Mouse (Mus musculus) embryo, embryonic 10 days (tissue): ENCODE results near the gene Capza2.

ENCODE experiments used
- DNase-seq: peaks from one replicate; pipeline ENCODE4 v3.0.0-alpha.2; 2015; ENCODE audit warnings: low spot score

The Capza2 gene

DNA sequence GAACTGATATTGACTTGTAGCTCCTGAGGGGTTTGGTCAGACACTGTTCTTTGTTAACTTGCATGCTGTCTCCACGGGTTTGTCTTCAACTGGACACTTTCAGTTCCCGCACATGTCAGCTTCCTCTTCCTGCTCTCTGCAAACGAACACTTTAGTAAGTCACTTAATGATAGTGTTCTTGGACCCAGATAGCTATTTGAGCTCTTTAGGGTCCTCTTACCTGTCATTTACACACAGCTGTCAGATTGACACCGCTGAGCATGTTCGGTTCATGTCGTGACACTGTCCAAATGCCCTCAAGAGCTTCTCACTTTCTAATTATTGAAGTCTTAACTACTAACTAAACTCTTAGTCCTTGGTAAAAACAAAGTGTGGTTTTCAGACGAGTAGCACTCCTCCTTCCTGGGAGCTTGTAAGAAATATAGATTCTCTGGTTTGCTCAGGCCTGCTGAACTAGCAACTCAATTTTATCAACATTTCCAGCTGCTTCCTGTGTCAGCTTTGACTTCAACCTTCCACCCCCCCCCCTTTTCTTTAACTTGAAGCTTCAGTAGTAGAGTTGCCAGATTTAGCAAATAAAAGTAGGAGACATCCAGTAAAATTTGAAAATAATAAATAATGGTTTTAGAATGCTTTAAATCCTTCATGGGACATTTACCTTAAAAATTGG is at the start of gene Capza2:
Gene Capza2 (plus strand): TSS at position 620 of the 670 bp plus-strand sequence.
- no peak for DNase-seq

DNA sequence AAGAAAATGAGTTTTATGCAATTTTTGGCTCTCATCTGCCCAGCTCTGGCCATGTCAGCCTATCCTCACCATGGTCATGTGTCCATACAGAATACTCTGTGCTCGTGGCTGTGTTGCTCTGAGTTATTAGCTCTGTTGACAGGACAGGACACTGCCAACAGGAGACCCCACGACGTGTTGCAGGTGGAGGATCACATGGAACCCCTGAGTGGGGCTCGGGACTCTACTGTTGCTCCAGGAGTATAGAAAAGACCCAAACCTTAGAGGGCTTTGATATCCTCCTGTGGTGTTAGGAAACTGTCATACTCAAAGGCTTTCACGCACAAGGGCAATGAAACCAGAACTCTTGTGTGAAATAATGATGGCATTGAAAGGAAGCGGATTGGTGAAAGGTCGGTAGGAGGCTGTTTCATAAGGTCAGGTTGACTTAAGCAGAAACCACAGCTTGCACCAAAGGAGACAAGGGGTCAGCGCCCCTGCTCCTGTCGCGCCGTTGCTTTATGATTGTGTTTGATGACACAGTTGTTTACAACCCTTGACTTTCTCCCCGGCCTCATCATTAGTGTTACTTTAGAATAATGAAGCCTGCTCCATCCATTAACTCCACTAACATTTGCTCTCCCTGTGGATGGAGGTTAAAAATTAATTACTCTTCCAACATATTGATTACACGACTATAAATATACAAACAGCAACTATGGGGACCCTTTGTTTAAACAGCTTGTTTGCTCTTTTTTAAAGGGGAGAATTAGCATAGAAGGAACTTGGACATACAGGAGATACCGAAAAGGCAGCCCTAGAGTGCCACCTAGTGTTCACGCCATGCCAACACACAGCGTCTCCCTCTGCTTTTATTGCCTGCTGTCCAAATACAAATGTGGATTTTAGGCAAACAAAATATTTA is 46.7 kb upstream of the Capza2 start:
- DNase-seq = peak; percentile 84

DNA sequence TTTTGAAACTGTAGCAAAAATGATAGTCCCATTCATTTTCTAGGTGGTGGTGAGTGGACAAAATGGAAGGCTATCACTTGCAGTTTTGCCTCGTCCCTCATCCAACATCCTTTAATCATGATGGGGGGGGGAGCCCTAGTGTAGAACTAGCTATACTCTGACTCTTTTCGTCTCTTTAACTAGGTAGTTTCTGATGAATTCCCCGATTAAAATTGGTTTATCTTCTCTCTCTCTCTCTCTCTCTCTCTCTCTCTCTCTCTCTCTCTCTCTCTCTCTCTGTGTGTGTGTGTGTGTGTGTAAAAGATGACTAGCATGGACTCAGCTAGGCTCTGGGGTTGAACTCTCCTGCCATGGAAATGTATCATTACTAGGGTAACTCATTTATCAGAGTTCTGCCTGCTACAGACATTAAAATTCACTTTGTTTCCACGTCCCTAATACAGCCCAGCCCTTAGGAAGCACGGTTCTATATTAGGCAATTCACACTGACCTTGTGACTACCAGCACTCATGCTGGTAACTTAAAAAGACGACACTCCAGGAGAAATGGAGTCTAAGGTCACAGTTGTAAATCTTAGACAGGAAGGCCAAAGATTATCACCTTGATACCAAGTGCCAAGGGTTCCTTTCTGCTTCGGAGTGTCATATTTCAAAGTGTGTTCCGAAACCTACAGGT is 45.9 kb upstream of the Capza2 start:
- no peak for DNase-seq

DNA sequence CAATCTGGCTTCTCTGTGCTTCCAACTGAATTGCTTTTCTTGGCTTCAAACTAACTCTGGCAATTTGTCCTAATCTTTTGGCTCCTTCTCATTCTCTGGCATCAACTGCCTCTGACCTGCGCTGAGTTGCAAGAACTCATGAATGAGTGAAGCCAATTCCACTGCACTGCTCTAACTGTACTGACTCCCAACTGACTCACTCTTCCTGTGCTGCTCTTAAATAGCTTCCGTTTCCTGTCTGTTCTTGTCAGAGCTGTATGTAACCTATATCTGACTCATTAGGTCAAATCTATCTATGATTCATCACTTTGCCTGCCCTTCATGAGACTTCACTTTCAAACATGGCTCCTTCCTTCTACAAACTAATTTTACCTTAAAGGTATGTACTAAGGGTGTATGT is 42.1 kb upstream of the Capza2 start:
- DNase-seq = no peak

DNA sequence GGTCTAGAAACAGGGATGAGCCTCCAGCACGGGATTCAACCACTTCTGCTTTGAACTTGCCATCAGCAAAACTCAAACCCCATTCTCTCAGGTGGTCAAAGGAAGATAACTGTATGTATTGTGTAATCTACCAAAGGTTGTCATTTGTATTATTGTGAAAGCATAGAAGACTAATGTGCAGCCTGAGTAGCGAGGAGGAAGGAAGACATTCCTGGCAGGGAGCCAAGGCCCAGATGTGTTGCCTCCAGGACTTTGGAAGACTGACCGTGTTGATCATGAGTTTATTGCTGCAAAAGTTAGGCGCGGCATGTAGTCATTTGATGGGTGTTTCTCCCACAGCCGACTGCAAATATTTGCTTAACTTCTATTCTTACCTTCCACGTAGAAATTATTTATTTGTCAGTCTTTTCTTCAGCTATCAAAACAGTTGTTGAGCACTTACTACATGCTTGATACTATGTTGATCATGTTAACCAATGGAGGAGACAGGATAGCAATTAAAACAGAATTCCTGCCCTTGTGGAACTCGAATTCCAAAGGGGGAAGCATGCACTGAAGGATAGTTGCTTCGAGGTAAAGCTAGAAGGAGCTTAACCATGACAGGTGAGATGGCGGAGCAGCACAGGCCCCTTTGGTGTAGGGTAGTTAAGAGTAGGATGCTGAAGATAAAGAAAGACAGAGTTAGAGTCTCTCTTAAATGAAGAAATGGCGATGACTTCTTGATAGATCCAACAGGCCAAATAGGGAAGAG is 40.1 kb upstream of the Capza2 start:
- DNase-seq = no peak

DNA sequence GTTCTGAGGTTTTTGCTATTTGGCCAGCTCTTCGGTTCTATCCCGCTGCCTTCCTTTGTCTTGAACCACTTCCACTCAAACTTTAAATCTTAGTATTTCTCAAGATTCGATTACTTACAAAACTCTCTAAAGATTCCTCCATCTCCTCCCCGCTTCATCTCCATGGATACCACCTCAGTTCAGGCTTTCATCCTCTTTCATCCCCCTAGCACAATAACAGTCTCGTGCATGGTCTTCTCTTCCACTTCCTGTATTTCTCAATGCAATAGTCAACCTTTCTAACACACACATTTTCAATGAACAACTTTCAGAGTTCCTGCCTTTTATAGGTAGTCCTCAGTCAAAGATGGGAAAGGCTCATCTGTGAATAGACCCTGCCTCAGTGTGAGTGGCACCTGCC is 36.7 kb upstream of the Capza2 start:
- no peak for DNase-seq

DNA sequence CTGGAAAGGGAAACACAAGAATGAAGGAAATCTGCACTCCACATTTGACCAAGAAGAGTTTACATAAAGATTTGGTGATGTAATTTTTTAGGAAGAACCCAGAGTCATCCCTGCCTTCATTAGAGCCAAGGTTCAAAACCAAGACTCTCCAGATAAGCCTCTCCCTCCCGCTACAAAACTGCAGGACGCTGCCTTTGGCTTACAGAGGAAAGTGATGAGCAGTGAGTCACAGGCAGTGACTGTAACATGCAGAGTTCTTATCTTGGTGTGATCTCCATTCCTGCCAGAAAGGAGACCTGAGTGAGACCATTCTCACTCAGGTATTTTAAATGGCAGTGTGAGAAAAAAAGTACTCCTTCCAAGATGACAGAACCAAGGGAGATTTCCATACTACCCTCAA is 34.5 kb upstream of the Capza2 start:
- no peak for DNase-seq

DNA sequence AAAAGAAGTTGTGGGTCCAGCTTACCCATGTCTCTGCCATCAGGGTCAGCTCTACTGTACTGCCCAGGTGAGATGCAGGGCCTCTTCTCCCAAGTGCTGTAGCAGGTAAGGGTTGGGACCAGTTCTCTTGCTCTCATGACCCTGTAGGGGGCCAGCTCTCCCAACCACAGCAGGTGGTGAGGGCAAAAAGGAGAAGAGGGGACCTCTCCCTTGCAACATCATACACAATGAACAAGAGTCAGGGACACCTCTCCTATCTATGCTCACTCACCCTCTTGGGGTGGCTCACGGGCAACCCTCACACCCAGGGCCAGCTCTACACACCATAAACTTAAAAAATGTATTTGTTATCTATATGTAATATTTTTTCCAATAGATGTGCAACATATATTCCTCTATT is 29.1 kb upstream of the Capza2 start:
- no peak for DNase-seq

DNA sequence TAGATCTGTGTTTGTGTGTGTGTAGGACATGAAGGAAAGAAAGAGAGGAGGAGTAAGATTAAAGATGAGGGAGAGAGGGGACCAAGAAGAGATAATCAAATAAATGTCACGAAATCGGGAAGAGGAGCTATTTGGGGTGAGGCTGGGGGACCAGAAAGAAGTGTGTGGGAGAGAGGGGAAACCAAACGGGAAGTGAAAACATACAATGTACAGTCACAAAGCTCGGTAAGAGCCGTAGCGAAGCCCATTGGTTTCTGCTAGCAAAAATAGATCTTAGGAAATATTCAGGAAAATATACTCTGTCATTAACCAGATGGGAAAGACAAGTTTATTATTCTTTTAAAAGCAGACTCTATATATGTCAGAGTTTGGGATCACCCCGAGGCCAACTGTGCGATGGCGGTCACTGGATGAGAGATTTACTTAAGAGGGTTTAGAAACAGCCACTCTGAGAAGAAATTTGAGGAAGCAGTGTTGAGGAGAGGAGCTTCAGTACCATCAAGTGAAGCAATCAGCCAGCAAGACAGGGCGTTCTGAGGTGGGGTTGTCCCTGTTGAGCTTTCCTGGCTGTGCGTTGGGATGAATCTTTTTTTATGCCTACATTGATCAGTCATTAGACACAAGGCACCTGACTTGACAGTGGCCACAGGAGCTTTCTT is 24.6 kb upstream of the Capza2 start:
- DNase-seq = no peak

DNA sequence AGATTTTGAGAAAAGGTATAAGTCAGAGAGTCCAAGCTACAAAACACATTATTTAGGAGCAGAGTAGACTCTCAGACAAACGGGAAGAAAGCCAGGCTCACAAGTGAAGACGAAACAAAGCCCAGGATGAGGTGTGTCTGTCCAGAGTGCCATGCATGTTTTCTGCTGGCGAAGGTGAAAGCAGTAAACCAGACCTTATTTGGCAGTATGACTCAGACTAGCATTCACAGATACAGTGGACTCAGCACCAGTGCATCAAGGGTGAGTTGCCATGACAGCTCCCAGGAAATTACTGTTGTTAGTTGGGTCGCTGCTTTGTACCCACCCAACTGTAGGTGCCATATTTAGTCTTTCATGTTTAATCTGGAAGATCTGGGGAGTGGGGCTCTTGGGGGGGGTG is 23.4 kb upstream of the Capza2 start:
- DNase-seq = no peak

DNA sequence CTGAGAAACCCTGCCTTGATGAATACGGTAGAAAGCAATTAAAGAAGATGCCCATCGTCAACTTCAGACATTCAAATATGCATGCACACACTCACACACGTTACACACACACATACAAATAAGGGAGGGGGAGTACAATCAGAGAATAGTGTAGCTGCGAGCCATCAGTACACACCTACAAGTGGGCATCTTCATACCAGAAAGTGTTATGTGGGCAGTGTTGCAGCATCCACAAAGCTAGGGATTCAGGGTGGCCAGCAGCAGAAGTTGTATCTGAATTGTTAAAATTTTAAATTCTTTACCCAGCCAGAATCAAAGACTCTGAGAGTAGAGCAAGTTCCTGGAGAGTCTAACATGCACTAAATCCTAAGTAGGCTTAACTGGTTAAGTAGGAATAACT is 15.2 kb upstream of the Capza2 start:
- DNase-seq = no peak

DNA sequence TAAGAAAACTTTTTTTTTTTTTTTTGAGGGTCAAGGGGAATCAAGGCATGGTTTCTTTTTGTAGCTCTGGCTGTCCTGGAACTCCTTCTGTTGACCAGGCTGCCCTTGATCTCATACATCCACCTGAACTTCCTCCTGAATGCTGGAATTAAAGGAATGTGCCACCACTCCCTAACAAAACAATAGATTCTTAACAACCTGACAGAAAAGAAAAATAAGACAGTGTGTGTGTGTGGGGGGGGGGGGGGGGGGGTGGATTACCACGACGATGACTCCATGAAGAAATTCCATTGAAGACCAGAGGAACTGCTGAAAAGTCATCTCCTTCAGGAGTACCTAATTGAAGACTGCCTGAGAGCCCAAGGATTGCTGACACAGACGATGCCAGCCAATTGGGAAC is 14.6 kb upstream of the Capza2 start:
- no peak for DNase-seq

DNA sequence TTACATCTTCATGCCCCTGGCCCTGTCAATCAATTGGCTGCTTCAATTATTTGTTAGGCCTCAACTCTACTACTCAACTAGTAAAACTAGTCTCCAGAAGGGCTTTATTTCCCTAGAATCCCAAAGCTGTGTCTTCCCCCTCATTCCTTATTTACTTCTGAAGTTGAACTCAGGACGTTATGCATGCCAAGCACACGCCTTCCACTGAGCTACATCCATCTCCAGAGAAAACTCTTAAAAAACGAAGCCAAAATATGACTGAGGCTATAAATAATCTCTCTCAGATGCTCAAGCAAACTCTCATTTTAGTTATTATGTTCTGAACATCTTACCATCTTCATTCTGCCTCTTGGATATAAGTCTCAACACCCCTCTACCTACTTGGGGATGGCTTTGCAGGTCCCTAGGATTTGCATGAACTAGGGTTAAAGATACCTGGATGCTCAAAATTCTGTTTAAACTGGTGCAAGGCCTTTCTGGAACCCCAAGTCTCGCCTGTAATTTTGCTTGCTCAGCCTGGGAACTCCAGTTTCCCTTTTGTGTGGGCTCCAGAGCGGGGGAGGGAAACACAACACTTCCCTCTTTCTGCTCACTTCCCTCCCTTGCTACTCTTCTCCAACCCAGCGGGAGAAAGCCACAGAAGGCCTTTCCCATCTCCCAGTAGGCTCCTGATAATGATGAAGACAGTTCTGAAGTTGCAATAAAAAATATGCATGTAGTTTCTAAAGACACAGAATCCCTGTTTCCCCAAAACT is 7.2 kb upstream of the Capza2 start:
- DNase-seq = no peak

DNA sequence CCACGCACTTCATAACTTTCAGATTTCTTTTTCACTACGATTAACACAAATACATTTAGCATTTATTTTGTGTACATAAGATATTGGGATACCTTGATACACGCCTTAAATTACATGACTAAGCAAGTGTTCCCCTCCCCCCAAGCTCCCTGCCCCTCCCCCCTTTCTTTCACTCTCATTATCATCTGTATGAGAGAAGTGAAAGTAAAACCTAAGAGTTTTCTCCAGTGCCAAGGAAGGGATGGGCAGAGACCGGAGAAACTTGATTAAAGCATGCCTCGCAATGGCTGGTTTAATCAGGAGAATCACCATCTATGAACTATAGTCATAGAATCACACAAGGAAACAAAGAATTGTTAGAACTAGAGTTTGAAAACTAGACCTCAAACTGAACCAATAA is 6.3 kb upstream of the Capza2 start:
- no peak for DNase-seq

DNA sequence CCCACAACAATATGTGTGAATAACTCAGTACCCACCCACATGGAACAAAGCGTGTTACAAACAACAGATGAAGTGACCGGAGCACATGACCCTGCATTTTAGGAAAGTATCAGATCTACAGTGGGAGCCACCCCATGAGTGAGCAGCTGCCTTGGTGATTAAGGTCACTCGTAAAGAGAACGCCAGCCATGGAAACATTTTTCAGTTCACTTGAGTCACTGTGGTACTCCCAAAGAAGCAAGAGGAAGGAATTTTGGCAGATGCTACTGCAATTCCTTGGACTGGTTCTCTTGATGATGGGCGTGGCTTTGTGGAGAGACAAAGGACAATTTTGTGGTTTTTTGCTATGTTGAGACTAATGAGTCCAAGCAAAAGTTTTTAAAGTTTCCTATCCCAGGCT is 4.4 kb upstream of the Capza2 start:
- DNase-seq = no peak

DNA sequence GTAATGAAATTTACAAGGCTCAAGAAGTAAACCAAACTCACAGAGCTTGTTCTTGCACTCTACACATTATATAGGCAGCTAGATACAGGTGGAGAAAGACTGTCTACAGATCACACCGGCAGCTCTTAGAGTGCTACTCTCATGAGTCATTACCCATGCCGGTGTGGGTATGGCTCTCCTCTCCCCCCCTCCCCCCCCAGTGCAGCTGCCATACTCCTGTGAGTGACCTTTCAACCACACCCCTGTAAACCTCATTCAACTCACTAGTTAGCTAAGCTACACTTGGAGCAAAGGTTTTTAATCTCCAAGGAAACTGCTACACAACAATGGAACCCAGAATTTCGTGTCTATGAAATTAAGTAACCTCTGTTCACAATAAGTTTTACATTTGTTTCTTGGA is 2.2 kb upstream of the Capza2 start:
- no peak for DNase-seq

DNA sequence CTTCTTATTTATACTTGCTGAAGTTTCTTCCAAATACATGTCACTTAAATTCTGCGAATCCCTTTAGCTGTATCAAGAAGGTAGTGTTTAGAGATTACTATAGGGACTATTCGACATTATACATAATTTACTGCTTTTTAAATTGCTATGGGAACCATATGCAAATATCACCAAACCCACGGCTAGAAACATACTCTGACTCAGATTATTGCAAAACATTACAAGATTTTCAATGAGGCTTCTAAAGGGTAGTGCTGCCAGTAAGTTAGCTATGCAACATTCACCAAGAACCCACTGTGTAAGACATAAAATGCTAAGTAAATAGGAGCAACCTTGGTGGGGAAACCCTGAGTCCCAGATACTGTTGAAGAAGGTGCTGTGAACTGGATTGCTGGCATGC is 1.0 kb upstream of the Capza2 start:
- no peak for DNase-seq

DNA sequence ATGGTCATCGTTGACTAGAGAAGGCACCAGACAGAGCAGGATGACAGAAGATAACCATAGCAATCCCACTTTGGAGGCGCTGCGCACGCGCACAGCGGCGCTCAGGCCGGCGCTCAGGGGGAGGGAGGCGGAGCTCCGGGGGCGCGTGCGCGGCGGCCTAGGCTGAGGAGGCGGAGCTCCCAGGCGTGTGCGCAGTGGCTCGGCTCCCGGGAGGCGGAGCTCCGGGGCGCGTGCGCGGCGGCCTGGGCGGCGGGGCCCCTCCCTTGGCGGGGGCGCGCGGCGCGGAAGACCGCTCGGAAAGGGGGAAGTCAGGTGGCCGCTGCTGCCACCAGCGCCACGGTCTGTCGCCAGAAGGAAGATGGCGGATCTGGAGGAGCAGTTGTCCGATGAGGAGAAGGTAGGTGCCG is 733 bp downstream of the Capza2 start:
- DNase-seq = peak; percentile 93

DNA sequence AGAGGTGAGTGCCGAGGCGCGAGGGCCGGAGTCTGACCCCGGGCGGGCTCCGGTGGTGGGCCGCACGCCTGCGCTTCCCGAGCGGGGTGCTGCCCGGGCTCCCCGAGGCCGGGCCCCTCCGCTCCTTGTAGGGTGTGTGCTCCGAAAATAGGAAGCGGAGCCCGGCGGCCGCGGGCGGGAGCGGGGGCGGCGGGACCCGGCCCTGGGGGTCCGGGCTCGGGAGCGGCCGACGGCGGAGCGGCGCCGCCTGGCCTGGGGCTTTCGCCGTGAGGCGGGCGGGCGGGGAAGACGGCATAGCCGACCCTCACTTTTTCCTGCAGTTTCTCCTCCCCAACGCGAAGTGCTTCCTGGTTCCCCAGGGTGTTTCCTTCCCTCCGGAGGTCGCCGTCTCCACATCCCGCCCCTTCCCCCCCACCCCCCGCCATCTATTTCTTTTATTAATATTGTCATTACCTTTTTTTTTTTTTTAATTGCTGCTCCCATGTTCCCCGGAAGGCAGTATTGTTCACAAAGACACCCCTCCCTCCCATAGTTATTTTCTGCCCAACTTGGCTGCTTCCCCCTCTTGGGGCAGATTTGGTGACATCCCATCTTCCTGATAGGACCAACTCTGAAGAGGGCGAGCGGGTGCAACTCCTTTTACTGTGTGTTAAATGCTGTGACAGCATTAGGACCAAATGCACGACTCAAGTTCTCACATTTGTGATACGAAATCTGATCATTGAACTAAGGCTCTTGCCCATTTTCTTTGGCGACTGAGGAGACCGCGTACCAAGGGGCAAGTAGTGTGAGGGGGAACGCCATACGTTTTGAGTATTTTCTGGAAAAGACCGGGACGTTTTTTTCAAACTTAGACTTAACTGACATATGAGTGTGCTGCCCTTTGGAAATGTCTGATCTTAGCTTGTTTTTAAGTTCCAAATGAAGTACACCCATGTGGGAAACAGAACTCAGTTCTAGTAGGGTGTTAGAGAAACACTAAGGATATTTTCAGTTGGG is 1.5 kb downstream of the Capza2 start:
- DNase-seq = peak; percentile 60

DNA sequence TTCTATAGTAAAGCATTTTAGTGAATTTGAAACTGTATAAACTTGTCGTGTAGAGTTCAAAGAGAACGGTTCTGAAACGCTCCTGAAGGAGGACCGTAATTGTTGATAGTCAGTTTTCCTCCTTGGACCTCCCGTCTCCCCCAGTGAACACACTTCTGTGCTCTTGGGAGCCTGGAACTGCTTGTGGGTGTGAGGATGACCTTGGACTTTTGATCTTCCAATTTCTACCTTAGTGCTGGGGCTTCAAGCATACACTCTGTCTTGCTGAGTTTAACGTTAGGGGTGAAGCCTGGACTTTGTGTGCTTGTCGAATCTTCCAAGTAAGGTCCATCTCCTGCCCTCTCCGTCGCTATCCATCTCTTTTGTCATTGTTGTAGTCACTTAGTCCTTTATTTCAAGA is 4.0 kb downstream of the Capza2 start:
- no peak for DNase-seq
